In the genomic region with DNA sequence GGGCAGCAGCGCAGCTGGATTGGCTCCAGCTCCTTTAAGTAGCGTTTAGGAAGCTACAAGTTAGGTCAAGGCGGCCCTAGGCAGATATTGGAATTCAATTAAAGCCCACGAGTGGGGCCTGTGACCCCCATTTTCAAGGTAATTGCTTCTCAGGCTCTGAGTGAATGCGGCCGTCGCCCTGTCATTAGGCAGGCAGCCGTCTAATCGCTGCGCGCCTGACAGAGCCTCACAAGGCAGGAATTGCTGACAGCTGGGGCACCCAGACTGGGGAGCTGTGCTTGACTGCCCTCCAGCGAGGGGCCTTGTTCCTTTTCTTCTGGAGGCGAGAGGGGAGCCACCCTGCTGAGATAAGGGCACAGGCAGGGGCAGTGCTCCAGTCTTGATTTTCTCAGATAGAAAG, we compare ENCODE assay signal across 10 mouse cellular contexts. TPM values are rescaled to one million over a fixed set of nuclear protein-coding genes. Genes with fewer than 3 reads are reported as not detected.
DNase-seq lines count a peak whose midpoint lies in the region; ATAC-seq and TF ChIP-seq lines count a peak whose summit lies in the region.
"Had no signal": no experiment of that assay in that cellular context is flagged by ENCODE, and none has a peak within 500 bp of the region (broad histone marks: within the 10 kb centered on the region; RNA-seq: fewer than 3 reads in every experiment).

No protein-coding gene starts in this region.

- H3K4me1 ChIP-seq in lung, postnatal 0 days (ENCODE audit: insufficient read depth, low read depth, low read length), result peaks cover 6% of the 10 kb centered on the region; the same call in 1 of the 2 replicates
- peaks cover 28% of the 10 kb centered on the region for H3K4me1 ChIP-seq in hindbrain, embryonic 16.5 days (ENCODE audit: control insufficient read depth, insufficient read depth, low read depth, low read length)

- 0 out of 2 replicates have a peak, but pooled peaks have one; percentile 20 for TF ChIP-seq CTCF in lung, postnatal 0 days (IDR thresholded peaks at IDR 0.05)

- DNase-seq in embryo, embryonic 10 days (ENCODE audit: low spot score), result peak; percentile 74
- no peak for DNase-seq in embryo, embryonic 9.5 days (ENCODE audit: extremely low spot score)
- no peak for DNase-seq in lung, postnatal 0 days (ENCODE audit: low spot score)
- DNase-seq in lung, postnatal 14 days, result no peak
- no peak for DNase-seq in gastrocnemius, postnatal 14 days
- DNase-seq: adrenal gland, postnatal 10 days; cerebellum, adult 8-10 months had no signal

- TF ChIP-seq EP300 in lung, postnatal 0 days (IDR thresholded peaks at IDR 0.05), result no peak

- H3K9ac ChIP-seq in lung, postnatal 0 days (replicated peaks; ENCODE audit: low read depth), result no peak overlapping the region
- no peak overlapping the region for H3K9ac ChIP-seq in hindbrain, embryonic 16.5 days (ENCODE audit: low read depth, low read length)

- H3K9me3 ChIP-seq in lung, postnatal 0 days (ENCODE audit: low read length), result no peaks in the 10 kb centered on the region
- no peaks in the 10 kb centered on the region for H3K9me3 ChIP-seq in hindbrain, embryonic 16.5 days (ENCODE audit: control insufficient read depth, low read length)

- peaks cover 38% of the 10 kb centered on the region for H3K36me3 ChIP-seq in lung, postnatal 0 days (ENCODE audit: insufficient read depth, low read length)
- peaks cover 25% of the 10 kb centered on the region for H3K36me3 ChIP-seq in hindbrain, embryonic 16.5 days (ENCODE audit: control insufficient read depth, insufficient read depth, low read length)

- no peaks in the 10 kb centered on the region for H3K27me3 ChIP-seq in lung, postnatal 0 days (replicated peaks; ENCODE audit: insufficient read depth, low read length)
- 0 out of 2 replicates have a peak, but pooled peaks cover 2% of the 10 kb centered on the region for H3K27me3 ChIP-seq in hindbrain, embryonic 16.5 days (replicated peaks; ENCODE audit: control insufficient read depth, insufficient read depth, low read length)

- ATAC-seq in lung, postnatal 0 days, result no peak
- ATAC-seq in hindbrain, embryonic 16.5 days, result 0 out of 2 replicates have a peak, but pooled peaks have one; percentile 27
- ATAC-seq in neutrophil, adult 5-6 weeks (ENCODE audit: extremely low read depth, insufficient number of reproducible peaks, low FRiP score, poor library complexity, severe bottlenecking), result peak; percentile 7; the same call in 1 of the 2 replicates
- no peak for ATAC-seq in CD4-positive, CD25-positive, alpha-beta regulatory T cell, adult 4 months

- intact Hi-C loops in gastrocnemius, postnatal 14 days (cut with DNase I; ENCODE audit: low total_unique reads), result no loop called here

- no peak overlapping the region for H3K27ac ChIP-seq in lung, postnatal 0 days (ENCODE audit: low read length)
- H3K27ac ChIP-seq in hindbrain, embryonic 16.5 days (ENCODE audit: low read depth, low read length), result no peak overlapping the region

- WGBS in lung, postnatal 0 days, result 55% methylated on average over 13 of the region's 13 CpGs
- WGBS in hindbrain, embryonic 16.5 days, result 21% methylated on average over 13 of the region's 13 CpGs

- no peak overlapping the region for H3K4me3 ChIP-seq in lung, postnatal 0 days (ENCODE audit: low read depth, low read length)
- H3K4me3 ChIP-seq in hindbrain, embryonic 16.5 days (ENCODE audit: low read length), result no peak overlapping the region

- H3K4me2 ChIP-seq in lung, postnatal 0 days (replicated peaks; ENCODE audit: low read depth, low read length), result no peak overlapping the region
- no peak overlapping the region for H3K4me2 ChIP-seq in hindbrain, embryonic 16.5 days (ENCODE audit: low read length)

RNA-seq across cellular contexts. Expression of gene Tle3, which starts 24.3 kb away (rescaled TPM):
- polyA plus RNA-seq in lung, postnatal 0 days (2015; fragmentation: Nextera tagmentation; extraction: Ambion mirVana), result 16.2 and 16.3 TPM in 2 replicates
- polyA plus RNA-seq in hindbrain, embryonic 16.5 days (2015; fragmentation: Nextera tagmentation; extraction: Ambion mirVana), result 19.5 and 23.0 TPM in 2 replicates
- total RNA-seq in neutrophil, adult 5-6 weeks (2017), result 232 and 253 TPM in 2 replicates
- total RNA-seq in gastrocnemius, postnatal 14 days (2021), result 10 to 100 TPM; 12.5 to 14.2 TPM
- 10 to 100 TPM; 19.6 to 23.7 TPM for polyA plus RNA-seq in CD4-positive, CD25-positive, alpha-beta regulatory T cell, adult 4 months (2017; shearing (Covaris generic))

Comparison
In these comparisons a context has a peak if more than half of its experiments do, and no peak if none do; other contexts are left out.
1. ATAC-seq: peak in hindbrain, embryonic 16.5 days (single experiment) and neutrophil, adult 5-6 weeks (single experiment); none in lung, postnatal 0 days (single experiment) and CD4-positive, CD25-positive, alpha-beta regulatory T cell, adult 4 months (single experiment).